Mouse (Mus musculus) forebrain, embryonic 12.5 days (tissue): ENCODE measurements around the gene Arl4c. TPM values are rescaled to one million over a fixed set of nuclear protein-coding genes. Genes with fewer than 3 reads are reported as not detected.

Source experiments
- ATAC-seq: fragments of 200-750 bp; cut with Nextera tagmentation; 2 replicates; pipeline ENCODE4 v1.8.0; 2017; ENCODE audit warnings: moderate TSS enrichment; ENCODE audit not compliant: low FRiP score
- H3K27ac ChIP-seq: fragments of 300-500 bp; sonication (generic); 2 replicates; pipeline ENCODE4 v1.5.1; 2016; ENCODE audit warnings: mild to moderate bottlenecking
- H3K27me3 ChIP-seq: fragments of 300-500 bp; sonication (generic); 2 replicates; pipeline ENCODE4 v1.6.1; 2016; ENCODE audit warnings: mild to moderate bottlenecking
- H3K36me3 ChIP-seq: fragments of 300-500 bp; sonication (generic); replicated peaks from 2 replicates; pipeline ENCODE4 v1.6.1; 2016; ENCODE audit warnings: mild to moderate bottlenecking
- H3K4me1 ChIP-seq: fragments of 300-500 bp; sonication (generic); 2 replicates; pipeline ENCODE4 v1.6.1; 2016
- H3K4me2 ChIP-seq: fragments of 300-500 bp; sonication (generic); 2 replicates; pipeline ENCODE4 v1.6.1; 2016; ENCODE audit warnings: mild to moderate bottlenecking, moderate library complexity
- H3K4me3 ChIP-seq: fragments of 300-500 bp; sonication (generic); replicated peaks from 2 replicates; pipeline ENCODE4 v1.5.1; 2016; ENCODE audit warnings: mild to moderate bottlenecking
- H3K9ac ChIP-seq: fragments of 300-500 bp; sonication (generic); 2 replicates; pipeline ENCODE4 v1.6.1; 2016; ENCODE audit warnings: mild to moderate bottlenecking
- H3K9me3 ChIP-seq: fragments of 300-500 bp; sonication (generic); 2 replicates; pipeline ENCODE4 v1.6.1; 2016
- WGBS: fragments of 180-500 bp; shearing (Covaris S2); methylation state at CpG from one replicate; pipeline ENCODE4 v1.1.7; 2016; 5-methylcytosine and 5-hydroxymethylcytosine counted together
- polyA plus RNA-seq: library from polyadenylated mRNA; unstranded; fragments of >200 nt; fragmentation: Nextera tagmentation; extraction: Ambion mirVana; gene quantifications from 2 replicates; pipeline ENCODE4 v1.2.1, GENCODE M21; 2016

The Arl4c gene
- 34.7 and 35.2 TPM in 2 replicates for polyA plus RNA-seq

DNA sequence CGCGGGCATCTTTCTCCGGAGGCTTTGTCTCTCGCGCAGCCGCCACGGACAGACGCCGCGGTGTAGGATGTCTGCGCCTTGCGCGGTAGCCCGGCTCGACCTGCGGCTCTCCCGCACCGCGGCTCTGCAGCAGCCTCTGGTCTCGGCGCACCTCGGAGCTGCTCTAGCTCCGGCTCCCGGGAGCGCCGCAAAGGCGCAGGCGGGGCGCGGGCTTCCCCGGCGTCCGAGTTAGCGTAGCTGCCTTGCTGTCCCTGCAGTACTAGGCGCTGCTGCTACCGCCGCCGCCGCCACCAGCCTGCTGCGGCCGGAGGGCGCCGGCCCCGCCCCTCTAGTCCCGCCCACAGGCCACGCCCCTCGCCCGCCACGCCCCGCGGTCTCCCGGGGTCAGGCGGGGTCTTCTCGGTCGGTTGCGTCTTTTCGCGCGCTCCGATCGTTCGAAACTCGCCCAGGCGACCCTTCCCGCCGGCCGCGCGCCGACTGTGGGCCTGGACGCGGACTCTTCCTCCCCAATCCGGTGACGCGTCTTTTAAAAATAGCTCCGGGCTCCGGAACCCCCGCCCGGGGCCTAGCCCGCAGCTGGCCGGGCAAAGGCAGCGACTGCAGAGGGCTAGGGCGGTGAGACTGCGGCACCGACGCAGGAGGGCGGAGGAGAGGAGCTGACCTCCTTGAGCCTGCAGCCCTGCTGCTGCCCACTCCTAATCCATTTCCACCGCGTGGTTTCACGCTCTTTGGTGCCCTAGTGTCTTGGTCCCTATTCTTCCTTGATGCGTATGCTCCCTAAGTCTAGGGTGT, at the start of gene Arl4c:
Gene Arl4c, minus strand, starts transcription at position 352 of the 792 bp plus-strand sequence.
- Histone ChIP-seq H3K4me2 (peak within 1 kb of the TSS; percentile 70), H3K9me3 (no peaks in the 10 kb centered on the region), H3K4me1 (peaks cover 26% of the 10 kb centered on the region), H3K9ac (peak within 1 kb of the TSS; percentile 97), H3K27me3 (peaks cover 18% of the 10 kb centered on the region), H3K36me3 (peaks cover 10% of the 10 kb centered on the region), H3K4me3 (peak within 1 kb of the TSS; percentile 95), H3K27ac (peak within 1 kb of the TSS; percentile 96)
- 1% methylated on average over 90 of the region's 91 CpGs for WGBS
- peak; percentile 84 for ATAC-seq

DNA sequence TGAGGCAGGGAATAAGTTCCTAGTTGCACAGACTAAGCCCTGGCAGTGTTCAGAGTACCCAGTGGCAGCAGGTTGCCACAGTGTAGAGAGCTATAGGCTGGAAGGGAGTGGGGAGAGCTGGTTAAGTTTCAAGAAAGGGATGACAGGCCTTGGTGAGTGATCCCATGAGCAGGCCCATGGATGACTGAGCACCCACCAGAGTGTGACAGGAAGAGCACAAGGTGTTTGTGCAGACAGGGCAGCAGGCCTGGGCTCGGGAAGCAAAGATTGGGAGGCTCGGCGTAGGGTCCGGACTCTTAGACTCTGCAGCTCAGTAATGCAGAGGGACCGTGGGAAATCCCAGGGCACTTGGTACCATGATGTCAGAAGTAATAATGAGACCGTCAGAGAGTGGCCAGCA, 49.3 kb upstream of the Arl4c start:
- Histone ChIP-seq H3K27me3 (0 out of 2 replicates have a peak, but pooled peaks cover 5% of the 10 kb centered on the region), H3K4me2 (no peak overlapping the region), H3K4me3 (no peak overlapping the region), H3K36me3 (no peaks in the 10 kb centered on the region), H3K9me3 (peaks cover 3% of the 10 kb centered on the region; the same call in 1 of the 2 replicates), H3K4me1 (peaks cover 9% of the 10 kb centered on the region), H3K27ac (no peak overlapping the region), H3K9ac (no peak overlapping the region)
- ATAC-seq, result no peak
- WGBS, result 77% methylated on average over 6 of the region's 6 CpGs

DNA sequence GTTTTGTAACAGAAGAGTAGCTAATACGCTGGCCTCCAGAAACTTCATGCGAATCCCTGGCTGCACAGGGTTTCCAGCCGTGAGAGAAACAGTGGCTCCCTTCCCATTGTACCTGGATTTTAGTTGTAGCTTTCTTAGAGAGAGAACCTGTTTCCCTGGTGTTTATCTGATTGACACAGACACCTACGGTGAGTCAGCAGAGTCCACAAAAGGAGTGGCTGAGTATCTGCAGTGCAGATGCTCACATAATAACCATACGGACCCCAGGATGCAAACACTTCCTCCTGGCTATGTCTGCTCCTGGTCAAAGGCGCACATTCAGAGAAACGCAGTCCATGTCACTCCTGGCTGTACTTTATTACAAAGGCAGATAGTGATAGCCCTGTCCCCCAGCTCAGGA, 48.6 kb upstream of the Arl4c start:
- H3K36me3 ChIP-seq, result no peaks in the 10 kb centered on the region
- H3K4me1 ChIP-seq, result peaks cover 12% of the 10 kb centered on the region
- ATAC-seq, result no peak
- H3K4me3 ChIP-seq, result no peak overlapping the region
- H3K4me2 ChIP-seq, result no peak overlapping the region
- peaks cover 3% of the 10 kb centered on the region; the same call in 1 of the 2 replicates for H3K9me3 ChIP-seq
- WGBS, result 82% methylated on average over 7 of the region's 7 CpGs
- 0 out of 2 replicates have a peak, but pooled peaks cover 5% of the 10 kb centered on the region for H3K27me3 ChIP-seq
- no peak overlapping the region for H3K9ac ChIP-seq
- no peak overlapping the region for H3K27ac ChIP-seq

DNA sequence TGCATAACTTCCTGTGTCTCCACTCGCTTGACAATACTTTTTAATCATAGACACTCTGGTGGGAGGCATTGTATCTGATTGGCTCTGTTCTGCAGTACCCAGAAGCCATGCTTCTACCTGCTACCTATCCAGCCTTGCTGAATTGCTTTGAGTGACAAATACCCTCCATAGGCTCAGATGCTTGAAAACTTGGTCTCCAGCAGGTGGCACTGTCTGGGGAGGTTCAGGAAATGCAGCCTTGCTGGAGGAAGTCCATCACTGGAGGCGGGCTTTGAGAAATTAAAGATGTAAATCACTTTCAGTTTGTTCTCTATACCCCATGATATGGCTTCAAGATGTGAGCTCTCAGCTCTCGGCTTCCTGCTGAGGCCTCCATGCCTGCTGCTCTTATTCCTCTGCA, 48.1 kb upstream of the Arl4c start:
- Histone ChIP-seq H3K4me3 (no peak overlapping the region), H3K9ac (no peak overlapping the region), H3K27me3 (0 out of 2 replicates have a peak, but pooled peaks cover 5% of the 10 kb centered on the region), H3K4me2 (no peak overlapping the region), H3K4me1 (peaks cover 14% of the 10 kb centered on the region), H3K27ac (no peak overlapping the region), H3K36me3 (no peaks in the 10 kb centered on the region), H3K9me3 (peaks cover 2% of the 10 kb centered on the region; the same call in 1 of the 2 replicates)
- 84% methylated on average over 3 of the region's 3 CpGs for WGBS
- ATAC-seq, result no peak

DNA sequence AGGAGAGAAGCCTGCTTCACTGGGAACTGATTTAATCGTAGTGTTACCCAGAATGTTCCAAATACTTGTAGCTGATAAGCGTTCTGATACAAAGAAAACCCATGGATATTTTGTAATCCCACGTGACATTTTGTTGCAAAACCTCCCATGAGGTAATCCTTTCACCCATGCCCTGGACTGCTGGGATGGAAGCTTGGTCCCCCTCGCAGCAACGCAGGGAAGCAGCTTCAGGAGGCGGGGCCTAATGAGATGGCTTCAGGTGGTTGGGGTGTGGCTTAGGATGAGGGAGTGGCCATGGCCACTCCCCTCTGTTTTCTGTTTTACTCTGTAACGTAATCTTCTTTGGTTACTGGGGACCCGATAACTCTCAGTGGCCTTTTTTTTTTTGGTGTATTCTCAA, 47.1 kb upstream of the Arl4c start:
- Histone ChIP-seq H3K4me2 (no peak overlapping the region), H3K27ac (no peak overlapping the region), H3K36me3 (no peaks in the 10 kb centered on the region), H3K4me3 (no peak overlapping the region), H3K9me3 (no peaks in the 10 kb centered on the region), H3K4me1 (peaks cover 14% of the 10 kb centered on the region), H3K9ac (no peak overlapping the region), H3K27me3 (0 out of 2 replicates have a peak, but pooled peaks cover 5% of the 10 kb centered on the region)
- WGBS, result 77% methylated on average over 8 of the region's 8 CpGs
- no peak for ATAC-seq

DNA sequence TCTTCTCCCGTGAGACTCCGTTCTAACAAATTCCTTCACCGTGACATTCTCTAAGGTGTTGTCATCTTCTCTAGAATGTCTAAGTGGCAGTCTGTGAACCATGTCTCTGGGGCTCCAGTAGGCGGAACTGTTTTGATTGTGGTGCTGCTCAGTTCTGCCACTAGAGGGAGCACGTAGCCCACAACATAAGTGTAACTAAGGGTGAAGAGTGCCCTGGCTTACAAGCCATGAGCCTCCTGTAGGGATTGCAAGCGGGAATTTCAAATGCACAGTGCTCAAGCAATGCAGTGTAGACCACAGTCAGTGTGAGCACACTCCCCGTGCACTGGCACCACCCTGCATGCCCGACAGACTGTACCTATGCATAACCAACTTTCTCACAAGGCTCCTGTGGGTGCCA, 43.2 kb upstream of the Arl4c start:
- H3K36me3 ChIP-seq, result no peaks in the 10 kb centered on the region
- H3K4me1 ChIP-seq, result peaks cover 5% of the 10 kb centered on the region; the same call in 1 of the 2 replicates
- no peaks in the 10 kb centered on the region for H3K9me3 ChIP-seq
- H3K4me2 ChIP-seq, result no peak overlapping the region
- 0 out of 2 replicates have a peak, but pooled peaks cover 5% of the 10 kb centered on the region for H3K27me3 ChIP-seq
- H3K4me3 ChIP-seq, result no peak overlapping the region
- no peak overlapping the region for H3K9ac ChIP-seq
- peak; percentile 90 for ATAC-seq
- 0 out of 2 replicates have a peak overlapping the region, but pooled peaks have one; percentile 19 for H3K27ac ChIP-seq
- 7% methylated on average over 8 of the region's 8 CpGs for WGBS

DNA sequence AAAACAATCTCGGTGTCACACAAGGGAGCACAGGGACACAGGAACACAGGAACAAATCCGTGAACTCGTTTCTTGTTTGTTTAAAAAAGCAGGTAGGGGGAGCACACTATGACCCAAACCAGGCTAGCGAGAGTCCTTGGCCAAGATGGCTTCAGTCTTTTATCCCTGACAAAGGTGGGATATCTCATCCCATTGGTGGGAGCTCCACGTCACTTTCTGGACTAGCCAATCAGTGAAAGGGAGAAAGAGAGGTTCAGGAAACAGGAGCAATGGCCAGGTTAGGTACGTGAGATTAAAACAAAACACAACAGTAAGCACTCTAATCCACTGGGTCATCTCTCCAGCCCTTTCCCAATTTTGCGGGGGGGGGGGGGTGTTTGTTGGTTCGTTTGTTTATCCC, 42.2 kb upstream of the Arl4c start:
- Histone ChIP-seq H3K27me3 (0 out of 2 replicates have a peak, but pooled peaks cover 5% of the 10 kb centered on the region), H3K9me3 (no peaks in the 10 kb centered on the region), H3K9ac (no peak overlapping the region), H3K4me3 (no peak overlapping the region), H3K4me1 (peaks cover 5% of the 10 kb centered on the region; the same call in 1 of the 2 replicates), H3K4me2 (no peak overlapping the region), H3K36me3 (no peaks in the 10 kb centered on the region), H3K27ac (no peak overlapping the region)
- 74% methylated on average over 8 of the region's 8 CpGs for WGBS
- ATAC-seq, result no peak

DNA sequence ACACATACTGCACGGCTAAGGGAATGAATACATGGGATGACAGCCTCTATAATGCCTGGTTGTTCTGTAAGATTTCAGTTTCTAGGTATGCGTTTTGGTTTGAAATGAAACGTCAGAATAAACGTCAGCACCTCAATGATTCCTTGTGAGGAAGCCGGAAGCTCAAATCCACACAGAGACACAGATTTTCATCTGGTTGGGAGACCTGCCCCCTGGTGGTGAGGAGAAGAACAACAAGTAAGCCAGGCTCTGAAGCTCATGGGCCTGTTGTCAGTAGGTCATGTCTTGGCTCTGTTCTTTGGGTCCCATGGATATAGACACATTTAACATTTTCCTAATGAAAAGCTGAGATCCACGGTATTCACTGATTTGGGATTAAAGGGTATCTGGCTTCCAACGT, 40.4 kb upstream of the Arl4c start:
- no peak overlapping the region for H3K27ac ChIP-seq
- peaks cover 5% of the 10 kb centered on the region; the same call in 1 of the 2 replicates for H3K4me1 ChIP-seq
- ATAC-seq, result no peak
- 0 out of 2 replicates have a peak, but pooled peaks cover 5% of the 10 kb centered on the region for H3K27me3 ChIP-seq
- 50% methylated on average over 7 of the region's 7 CpGs for WGBS
- no peaks in the 10 kb centered on the region for H3K9me3 ChIP-seq
- no peak overlapping the region for H3K4me3 ChIP-seq
- H3K4me2 ChIP-seq, result no peak overlapping the region
- H3K9ac ChIP-seq, result no peak overlapping the region
- no peaks in the 10 kb centered on the region for H3K36me3 ChIP-seq

DNA sequence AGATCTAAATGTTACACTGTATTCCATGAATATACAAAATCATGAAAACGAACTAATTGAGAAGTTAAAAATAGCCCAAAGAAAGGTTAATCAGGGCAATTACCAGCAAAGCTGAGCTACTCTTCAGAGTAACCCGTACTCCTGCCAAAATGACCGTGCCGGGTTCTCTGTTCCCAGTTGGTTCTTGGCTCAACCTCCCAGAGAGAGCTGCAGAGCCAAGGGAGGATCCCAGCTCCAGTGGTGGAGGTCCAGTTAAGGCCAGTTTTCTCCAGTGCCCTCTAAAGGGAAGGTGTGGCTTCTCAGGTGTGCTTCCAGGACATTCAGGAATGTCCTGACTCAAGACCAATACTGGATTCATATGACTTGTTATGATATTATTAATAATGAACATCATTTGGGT, 37.5 kb upstream of the Arl4c start:
- no peaks in the 10 kb centered on the region for H3K9me3 ChIP-seq
- no peaks in the 10 kb centered on the region for H3K27me3 ChIP-seq
- H3K4me3 ChIP-seq, result no peak overlapping the region
- no peaks in the 10 kb centered on the region for H3K36me3 ChIP-seq
- H3K27ac ChIP-seq, result no peak overlapping the region
- 89% methylated on average over 4 of the region's 4 CpGs for WGBS
- no peak overlapping the region for H3K9ac ChIP-seq
- ATAC-seq, result no peak
- H3K4me1 ChIP-seq, result no peaks in the 10 kb centered on the region
- H3K4me2 ChIP-seq, result no peak overlapping the region

DNA sequence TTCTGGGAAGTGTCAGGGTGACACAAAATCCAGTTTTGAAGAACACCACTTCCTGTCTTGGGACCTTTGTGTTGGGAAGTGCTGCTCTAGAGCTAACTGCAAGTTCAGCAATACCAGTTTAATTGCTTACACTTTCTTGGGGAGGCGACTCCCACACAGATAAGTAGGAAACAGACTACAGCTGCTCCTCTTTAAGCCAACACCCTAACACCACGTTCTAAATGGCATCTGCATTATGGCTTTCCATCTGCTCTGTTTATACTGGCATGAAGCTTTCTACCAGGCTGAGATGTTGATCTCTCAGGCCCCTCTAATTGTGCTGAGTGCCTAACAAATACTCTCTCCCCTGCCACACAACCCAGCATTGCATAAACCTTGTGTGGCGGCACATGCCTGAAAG, 36.9 kb upstream of the Arl4c start:
- WGBS, result 80% methylated on average over 3 of the region's 3 CpGs
- no peak for ATAC-seq
- Histone ChIP-seq H3K4me1 (no peaks in the 10 kb centered on the region), H3K9me3 (no peaks in the 10 kb centered on the region), H3K27me3 (no peaks in the 10 kb centered on the region), H3K4me3 (no peak overlapping the region), H3K4me2 (no peak overlapping the region), H3K9ac (no peak overlapping the region), H3K36me3 (no peaks in the 10 kb centered on the region), H3K27ac (no peak overlapping the region)

DNA sequence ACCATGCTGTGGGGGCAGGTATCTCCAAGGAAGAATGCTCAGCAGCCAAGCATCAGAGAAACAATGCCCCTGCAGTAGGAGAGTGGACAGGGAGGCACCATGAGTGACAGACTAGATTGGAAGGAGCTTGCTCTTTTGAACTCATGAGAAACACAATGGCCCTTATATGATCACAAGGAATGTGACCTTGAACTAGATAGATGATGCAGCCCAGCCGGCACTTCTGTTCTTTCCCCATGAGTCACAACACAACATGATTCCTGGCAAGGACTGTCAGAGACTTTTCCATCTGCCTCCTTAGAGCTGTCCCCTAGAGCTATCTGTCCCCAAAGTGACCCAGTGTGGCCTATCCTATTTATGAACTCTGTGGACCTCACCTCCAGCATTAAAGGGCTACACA, 27.5 kb upstream of the Arl4c start:
- H3K4me2 ChIP-seq, result no peak overlapping the region
- H3K9me3 ChIP-seq, result no peaks in the 10 kb centered on the region
- no peak for ATAC-seq
- no peak overlapping the region for H3K27ac ChIP-seq
- H3K27me3 ChIP-seq, result no peaks in the 10 kb centered on the region
- H3K9ac ChIP-seq, result no peak overlapping the region
- no peaks in the 10 kb centered on the region for H3K36me3 ChIP-seq
- H3K4me3 ChIP-seq, result no peak overlapping the region
- 100% methylated on average over 1 of the region's 1 CpGs for WGBS
- no peaks in the 10 kb centered on the region for H3K4me1 ChIP-seq

DNA sequence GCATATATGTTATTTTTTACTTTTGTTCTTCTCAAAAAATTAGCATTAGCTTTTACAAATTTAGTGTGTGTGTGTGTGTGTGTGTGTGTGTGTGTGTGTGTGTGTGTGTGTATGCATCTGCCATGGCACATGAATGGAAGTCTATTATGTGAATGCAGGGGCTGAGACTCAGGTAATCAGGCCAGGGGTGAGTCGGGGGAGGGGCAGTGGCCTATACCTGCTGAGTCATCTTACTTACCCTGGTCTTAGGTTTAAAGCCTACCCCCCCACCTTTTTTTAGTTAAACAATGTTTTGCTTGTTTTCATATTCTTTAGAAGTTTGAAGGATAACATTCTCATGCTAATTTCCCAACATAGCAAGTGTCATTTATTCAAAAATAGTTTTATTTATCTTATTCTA, 25.3 kb upstream of the Arl4c start:
- WGBS, result 92% methylated on average over 1 of the region's 1 CpGs
- H3K27me3 ChIP-seq, result no peaks in the 10 kb centered on the region

DNA sequence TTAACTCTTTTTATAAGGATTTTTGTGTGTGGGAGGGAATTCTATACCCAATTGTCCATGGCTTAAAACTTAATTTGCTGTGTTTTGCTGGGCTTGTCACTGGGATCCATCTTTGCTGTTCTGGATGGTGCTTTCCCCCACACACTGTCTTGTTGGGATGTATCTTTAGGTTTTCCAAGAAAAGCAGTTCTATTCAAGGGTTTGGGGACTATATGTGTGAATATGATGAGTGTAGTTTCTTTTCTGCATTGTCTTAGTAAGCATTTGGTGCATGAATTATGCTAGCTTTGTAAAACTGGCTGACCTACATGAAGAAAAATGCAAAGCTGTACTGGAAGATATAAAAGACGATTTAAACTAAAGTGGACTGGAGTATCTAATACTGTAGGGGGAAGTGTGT, 23.7 kb upstream of the Arl4c start:
- H3K9me3 ChIP-seq, result no peaks in the 10 kb centered on the region
- H3K9ac ChIP-seq, result no peak overlapping the region
- no peak for ATAC-seq
- no peak overlapping the region for H3K4me3 ChIP-seq
- H3K27ac ChIP-seq, result no peak overlapping the region
- no peaks in the 10 kb centered on the region for H3K27me3 ChIP-seq
- 91% methylated on average over 1 of the region's 1 CpGs for WGBS
- H3K4me1 ChIP-seq, result no peaks in the 10 kb centered on the region
- no peak overlapping the region for H3K4me2 ChIP-seq
- H3K36me3 ChIP-seq, result no peaks in the 10 kb centered on the region

More for the DNA sequence above, 25.3 kb upstream of the Arl4c start:
- H3K9ac ChIP-seq, result no peak overlapping the region
- no peak overlapping the region for H3K4me3 ChIP-seq
- no peak for ATAC-seq
- H3K4me1 ChIP-seq, result no peaks in the 10 kb centered on the region
- H3K4me2 ChIP-seq, result no peak overlapping the region
- no peaks in the 10 kb centered on the region for H3K36me3 ChIP-seq
- no peaks in the 10 kb centered on the region for H3K9me3 ChIP-seq
- H3K27ac ChIP-seq, result no peak overlapping the region
